Mouse (Mus musculus): Measurements from ENCODE around the gene Miox.

Gene Miox

DNA sequence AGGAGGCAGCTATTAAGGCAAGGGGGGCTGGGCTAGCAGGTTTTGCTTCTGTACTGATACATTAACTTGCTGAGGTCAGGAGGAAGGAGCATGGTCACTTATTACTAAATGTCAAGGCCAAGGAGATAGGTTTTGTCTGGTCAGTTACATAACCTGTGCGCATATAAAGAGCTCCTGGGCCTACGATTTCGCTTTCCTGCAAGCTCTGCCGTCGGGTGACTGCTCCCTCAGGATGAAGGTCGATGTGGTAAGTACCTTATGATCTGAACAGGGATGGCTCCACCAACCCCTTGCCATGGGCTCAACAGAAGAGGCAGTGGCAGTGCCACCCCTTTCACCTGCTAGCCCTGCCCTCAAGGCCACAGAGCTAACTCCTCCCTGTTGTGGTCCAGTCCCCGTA, at the start of gene Miox:
Miox (plus strand) TSS at position 128 of the 400 bp plus-strand sequence.
- in situ Hi-C loops (cut with MboI, MseI): no loop called here

DNA sequence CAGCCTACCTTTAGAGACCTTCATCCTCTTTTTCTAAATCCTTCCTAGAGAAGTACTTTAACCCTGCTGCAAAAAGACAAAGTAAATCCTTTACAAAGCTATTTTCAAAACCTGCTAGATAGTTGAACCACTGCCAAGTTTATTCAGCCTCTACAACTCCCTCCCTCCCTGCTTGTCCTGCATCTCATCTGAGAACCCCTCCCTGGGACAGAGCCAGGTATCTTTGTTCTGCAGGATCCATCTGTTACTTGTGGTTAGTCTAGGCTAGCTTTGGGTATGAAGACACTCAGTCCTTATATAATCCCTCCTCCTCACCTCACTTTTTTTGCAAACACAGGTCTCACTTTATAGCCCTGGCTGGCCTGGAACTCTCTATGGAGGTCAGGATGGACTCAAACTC, 49.2 kb upstream of the Miox start:
- in situ Hi-C loops (cut with MboI, MseI): no loop called here

DNA sequence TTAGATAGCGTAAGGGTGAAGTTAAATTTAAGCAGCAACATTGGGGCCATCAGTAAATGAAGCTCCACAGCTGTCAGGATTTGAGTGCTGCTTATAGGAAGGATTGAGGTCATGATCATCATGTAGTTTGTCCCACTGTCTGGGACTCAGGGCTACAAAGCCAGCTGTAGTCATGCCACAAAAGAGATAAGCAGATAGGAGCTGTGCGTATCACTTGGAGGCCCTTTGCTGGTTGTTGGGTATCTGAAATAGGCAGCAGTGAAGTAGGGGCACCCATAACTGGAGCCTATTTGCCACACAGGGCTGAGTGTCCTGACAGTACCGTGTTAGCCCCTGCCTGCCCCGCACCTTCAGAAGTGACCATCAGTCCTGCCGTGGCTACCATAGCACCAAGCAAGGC, 48.7 kb upstream of the Miox start:
- in situ Hi-C loops (cut with MboI, MseI): no loop called here

DNA sequence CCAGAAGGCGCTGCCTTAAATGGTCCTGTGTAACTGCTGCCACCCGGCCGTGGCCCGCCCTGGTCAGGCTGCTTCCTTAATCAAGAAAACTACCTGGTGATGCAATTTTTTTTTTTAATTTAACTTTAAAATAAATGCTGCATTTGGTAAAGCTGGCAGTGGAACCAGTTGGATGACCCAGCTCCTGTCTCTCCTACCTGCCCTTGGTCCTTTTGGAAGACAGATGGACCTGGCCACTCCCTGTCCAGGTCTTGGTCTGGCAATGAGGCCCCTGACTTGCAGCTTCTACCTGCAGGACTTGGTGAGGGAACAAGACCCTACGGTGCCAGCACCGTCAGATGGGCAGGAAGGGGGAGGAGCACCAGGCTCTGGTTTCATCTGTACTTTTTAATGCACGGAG, 48.1 kb upstream of the Miox start:
- in situ Hi-C loops (cut with MboI, MseI): no loop called here

DNA sequence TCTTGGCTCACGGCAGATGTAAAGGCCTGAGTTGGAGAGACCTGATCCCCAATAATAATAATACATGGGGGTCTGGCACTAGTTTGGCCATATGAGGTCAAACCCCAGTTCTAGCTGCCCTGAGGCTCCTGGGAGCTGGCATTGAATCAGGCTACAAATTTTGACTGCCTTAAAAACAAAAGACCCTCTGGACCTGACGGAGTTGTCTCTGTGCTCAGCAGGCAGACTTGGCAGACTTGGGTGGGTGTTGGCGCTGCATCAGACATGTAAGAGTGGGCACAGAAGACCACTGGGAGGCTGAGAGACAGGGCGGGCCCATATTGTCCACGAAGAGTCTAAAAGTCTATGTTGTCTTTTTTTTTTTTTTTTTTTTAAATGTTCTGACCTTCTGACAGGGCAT, 47.6 kb upstream of the Miox start:
- in situ Hi-C loops (cut with MboI, MseI): no loop called here

DNA sequence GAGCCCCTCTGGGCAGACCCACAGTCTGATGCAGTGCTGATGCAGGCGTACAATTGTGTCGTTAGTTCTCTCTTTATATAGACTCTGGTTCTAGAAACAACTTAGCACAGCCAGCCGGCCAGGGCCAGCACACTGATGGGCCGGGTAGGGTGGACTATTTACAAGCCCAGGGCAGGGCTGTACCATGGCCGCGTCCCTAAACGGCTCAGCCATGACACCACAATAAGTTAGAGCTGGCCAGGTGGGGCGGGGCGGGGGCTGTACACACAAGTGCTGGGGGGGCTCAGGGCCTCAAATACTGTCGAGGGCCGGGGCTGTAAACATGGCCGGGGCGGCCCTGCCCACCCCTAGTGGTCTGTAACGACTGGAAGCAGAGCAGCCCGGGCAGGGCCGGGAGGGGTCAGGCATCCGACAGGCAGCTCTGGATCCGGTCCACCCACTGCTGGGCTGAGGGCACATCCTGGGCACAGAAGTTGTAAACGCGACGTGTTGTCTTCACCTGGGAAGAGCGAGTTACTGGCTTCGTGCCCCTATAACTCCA, 45.9 kb upstream of the Miox start:
- in situ Hi-C loops (cut with MboI, MseI): no loop called here

DNA sequence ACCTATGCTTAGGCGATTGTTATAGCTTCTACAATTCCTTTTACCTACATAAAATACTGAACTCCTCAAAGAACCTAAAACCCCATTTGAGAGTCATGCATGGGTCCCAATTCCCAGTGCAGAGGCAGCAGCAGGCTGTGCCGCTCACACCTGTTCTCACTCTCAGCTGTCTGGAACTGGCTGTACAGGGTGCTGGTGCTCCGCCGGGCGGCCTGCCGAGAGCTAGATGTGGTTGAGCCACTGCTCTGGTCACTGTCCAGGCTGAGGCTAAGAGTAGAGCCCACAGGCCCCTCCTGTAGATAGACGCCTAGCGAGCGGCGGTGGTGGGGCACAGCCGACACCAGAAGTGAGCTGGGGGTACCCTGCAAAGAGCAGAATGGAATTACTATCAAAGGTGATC, 44.7 kb upstream of the Miox start:
- in situ Hi-C loops (cut with MboI, MseI): no loop called here

DNA sequence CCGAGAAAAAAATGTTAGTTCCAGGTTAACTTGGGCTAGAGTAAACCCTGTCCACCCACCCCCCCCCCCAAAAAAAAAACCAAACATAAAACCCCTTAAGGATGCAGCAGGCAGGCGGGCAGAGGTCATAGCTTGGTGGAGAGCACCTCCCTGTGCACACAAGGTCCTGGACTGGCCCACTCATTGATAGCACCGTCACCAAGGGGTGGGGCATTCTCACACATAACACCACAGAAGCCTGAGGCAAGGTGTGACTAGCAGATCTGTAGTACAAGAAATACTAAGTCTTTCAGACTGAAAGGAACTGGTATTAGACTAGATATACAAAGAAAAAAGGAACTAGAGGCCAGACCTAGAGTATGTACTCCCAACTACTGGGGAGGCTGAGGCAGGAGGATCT, 42.7 kb upstream of the Miox start:
- in situ Hi-C loops (cut with MboI, MseI): no loop called here

DNA sequence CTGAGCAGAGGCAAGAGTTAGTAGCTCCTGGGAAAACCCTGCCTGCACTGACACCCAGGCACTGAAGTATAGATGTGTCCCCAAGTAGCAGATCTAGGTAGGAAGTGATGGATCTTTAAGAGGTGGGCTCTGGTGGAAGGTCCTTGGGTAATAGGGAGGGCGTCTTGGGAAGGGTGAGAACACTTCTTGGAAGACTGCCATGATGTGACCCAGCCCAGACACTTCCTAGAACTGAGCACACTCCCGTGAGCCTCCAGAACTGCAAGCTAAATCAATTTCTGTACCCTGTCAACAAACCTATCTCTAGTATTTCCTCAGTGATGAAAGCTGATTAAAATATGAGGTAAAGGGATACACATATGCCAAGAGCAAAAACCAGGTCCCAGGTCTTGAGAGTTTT, 41.4 kb upstream of the Miox start:
- in situ Hi-C loops (cut with MboI, MseI): no loop called here

DNA sequence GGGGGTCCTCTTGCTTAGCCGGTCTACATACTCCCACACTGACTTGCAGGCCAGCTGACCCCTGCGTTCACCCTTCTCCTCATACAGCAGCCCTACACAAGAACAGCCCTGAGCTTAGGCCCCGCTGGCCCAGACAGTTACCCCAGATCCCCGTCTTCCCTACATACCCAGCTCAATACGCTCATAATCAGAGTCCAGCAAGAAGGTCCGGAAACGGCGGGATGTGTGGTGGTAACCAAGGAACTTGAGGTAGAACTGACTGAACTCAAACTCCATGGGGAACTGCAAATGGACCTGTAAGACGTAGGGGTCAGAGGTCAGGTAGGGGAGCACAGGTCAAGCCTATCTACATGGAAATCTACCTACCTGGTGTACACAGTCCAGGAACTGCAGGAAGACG, 40.4 kb upstream of the Miox start:
- in situ Hi-C loops (cut with MboI, MseI): no loop called here

DNA sequence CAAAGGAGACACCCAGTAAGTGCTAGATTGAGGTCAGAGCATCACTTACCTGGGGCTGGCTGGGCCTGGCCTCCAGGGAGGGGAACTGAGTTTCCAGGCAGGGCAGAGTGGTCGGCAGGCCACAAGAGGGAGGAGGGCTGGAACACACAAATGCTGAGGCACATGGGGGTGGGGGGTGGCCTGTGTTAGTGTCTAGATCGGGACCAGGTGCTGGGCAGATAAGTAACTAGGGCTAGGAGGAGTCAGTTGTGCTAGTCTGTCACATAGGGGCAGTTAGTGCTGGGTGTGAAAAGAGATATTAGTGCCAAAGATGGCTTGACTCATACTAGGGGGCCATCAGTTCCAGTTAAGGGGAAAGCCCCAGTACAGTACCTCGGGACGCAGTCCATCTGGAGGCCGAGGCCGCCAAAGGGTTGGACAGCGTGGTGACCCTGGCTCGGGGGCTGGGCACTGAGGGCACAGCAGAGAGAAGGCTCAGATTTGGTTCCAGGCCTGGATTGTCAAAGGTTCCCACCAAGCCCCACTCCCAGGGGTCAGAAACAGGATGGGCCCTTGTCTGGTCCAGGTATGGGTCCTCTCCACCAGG, 38.5 kb upstream of the Miox start:
- in situ Hi-C loops (cut with MboI, MseI): no loop called here

DNA sequence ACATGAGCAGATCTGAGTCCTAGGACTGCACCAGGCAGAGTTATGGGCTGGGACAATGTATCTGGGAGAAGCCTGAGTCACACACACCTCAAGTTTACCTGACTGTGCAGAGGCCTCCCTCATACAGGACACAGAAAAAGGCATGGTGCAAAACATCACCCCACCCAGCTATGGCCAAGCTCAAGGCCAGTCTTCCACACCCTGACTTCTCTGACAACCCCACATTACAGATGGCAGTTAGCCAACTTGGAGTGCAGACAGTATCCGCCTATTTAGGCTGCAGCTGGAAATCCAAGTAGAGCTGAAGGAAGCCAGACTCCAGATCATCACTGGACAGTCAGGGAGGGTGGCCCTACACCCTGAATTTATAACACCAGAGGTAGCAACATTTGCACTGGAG, 37.7 kb upstream of the Miox start:
- in situ Hi-C loops (cut with MboI, MseI): no loop called here

DNA sequence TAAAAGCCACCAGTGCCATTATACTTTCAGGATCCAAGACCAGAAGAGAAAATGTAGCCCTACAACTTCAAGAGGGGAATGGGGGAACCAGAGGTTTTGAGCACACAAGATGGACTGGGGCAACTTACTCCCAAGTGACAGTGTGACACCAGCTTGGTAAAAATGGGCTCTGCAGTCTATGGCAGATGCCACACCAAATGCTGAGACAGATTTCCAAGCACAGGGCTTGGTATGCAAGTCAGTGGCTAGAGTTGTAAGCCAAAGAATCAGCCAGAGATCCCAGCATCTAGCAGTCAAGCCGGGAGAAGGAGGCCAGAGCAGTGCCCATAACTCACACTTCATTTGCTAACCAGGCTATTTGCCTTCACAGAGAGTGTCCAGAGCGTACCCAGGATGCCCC, 36.5 kb upstream of the Miox start:
- in situ Hi-C loops (cut with MboI, MseI): no loop called here

DNA sequence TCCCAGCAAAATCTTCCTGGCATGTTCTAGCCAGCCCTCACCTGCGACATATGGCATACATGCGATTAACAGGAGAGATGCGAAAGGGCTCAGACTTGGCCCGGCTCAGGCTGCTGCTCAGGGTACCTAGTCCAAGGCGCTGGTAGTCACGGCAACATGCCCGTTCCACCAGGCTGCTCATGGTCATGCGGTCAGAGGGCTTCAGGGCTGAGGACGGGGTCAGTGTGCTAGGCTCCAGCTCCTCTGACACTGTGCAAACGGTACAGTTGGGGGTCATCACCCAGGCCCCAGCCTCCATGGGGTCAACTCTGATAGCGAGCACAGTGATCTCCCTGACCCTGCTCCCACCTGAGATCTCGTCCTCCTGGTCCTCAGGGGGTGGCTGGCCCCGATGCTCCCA, 34.0 kb upstream of the Miox start:
- in situ Hi-C loops (cut with MboI, MseI): no loop called here

DNA sequence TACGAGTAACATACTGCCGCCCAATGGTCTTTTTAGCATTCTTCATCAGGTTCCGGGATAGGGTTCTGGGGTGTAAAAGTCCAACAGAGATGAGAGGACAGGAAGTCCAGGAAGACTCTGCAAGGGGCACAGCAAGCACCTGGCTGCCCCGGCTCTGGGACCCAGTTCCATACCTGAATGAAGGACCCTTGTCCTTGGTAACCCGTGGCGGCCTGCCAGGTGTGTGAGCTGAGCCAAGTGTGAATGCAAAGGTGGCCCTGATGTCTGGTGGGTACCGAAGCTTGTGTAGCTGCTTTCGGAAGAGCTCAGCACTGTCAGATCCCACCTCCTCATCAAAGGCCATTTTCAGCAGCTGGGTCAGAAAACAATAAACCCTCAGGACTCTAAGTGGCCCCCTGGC, 33.6 kb upstream of the Miox start:
- in situ Hi-C loops (cut with MboI, MseI): no loop called here

DNA sequence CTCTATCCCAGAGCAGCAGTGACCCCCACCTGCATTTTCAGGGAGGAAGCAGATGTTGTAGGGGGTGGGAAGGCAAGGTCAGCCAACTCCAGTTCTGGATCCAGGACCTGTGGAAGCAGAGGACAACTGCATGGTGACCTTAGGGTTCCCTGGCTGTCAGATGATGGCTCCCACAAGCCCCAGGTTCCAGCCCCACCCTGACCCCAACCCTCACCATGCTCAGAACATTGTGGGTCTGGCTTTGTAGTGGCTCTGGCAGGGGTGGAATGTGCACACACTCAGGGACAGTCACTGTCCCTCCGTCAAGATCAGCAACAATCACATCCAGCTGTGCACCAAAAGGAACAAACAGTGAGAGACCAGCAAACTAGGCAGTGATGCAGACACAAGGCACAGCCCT, 28.2 kb upstream of the Miox start:
- in situ Hi-C loops (cut with MboI, MseI): no loop called here

DNA sequence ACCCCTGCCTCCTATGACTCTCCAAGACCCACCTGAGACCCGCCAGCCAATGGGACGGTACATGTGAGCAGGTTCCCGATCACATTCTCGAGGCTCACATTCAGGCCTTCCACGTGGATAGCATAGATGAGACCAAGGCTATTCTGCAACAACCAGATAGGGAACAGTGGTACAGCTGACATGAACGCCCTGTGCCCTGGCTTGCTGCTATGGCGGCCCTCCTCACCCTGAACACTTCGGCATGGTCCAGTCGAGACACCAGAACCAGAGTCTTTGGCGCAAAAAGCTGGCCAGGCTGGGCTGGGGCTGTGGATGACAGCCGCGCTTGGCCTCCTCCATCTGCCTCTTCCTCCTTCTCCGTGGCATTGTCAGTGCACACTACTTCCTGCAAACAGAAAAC, 26.7 kb upstream of the Miox start:
- in situ Hi-C loops (cut with MboI, MseI): no loop called here

DNA sequence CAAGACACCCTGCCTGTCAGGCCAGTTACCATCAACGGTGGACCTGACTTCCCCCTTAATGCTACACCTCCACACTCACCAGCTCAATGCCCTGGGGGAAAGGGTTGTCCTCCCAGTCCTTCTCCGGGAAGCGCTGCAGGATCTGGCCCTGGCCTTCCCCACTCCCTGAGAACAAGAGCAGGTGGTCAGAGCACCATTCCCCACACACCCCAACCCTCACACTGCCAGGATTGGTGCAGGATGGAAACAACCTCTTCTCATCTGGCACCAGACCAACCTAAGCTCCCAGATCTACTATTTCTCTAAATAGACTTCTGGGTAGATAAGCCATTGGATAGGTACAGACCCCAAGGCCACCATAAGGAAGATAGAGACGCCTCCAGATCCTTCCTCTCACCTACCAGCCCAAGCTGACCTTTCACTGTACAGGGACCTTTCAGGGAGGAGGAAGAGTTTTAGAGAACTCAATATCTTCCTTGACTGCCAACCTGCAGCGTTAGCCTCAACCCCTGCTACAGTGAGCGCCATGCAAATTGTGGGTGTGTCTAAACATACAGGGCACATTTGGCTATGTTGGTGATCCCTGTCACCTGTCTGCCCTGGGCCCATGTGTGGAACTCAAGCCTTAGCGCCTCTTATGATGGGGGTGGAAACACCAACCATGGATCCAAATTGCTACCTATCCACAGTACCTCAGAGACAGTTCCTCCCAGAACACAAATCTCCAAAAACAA, 25.6 kb upstream of the Miox start:
- in situ Hi-C loops (cut with MboI, MseI): no loop called here

DNA sequence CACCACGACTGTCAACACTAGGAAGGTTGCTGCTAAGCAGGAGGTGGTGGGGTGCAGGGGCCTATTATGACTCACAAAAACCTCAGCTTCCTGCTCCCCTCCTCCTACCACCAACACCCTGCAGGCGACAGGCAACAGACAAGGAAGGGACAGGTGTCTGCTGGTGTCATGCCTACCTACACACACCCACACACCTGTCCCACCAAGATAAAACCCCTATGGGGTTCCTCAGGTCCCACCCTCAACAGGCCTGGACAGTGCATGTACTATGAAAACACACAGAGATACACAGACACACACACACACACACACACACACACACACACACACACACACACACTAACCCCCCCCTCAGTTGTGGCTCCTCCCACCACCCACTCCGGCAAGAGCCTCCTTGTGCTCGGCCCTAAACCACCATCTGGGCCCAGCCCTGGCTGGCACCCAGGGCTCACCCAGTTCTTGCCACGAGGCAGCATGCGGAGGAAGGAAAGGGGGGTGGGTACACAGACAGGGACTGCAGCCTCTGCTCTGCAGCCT, 24.2 kb upstream of the Miox start:
- in situ Hi-C loops (cut with MboI, MseI): no loop called here

DNA sequence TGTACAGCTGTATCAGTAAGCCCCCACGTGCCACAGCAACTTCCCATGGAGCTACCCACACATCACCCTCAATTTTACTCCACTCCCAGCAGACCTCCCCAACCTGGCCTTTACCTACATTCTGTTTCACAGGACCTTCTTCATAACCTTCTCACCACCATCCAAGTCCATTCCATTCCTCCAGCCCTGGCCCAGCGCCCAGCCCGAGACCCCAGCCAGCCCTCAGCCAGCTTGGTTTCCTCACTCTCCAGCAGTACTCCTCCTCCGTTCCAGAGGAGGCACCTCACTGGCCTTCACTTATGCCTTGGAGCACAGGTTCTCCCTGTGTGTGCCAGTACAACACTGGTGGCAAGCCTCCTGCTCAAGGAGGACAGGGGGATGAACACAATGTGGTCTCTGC, 20.8 kb upstream of the Miox start:
- in situ Hi-C loops (cut with MboI, MseI): no loop called here

DNA sequence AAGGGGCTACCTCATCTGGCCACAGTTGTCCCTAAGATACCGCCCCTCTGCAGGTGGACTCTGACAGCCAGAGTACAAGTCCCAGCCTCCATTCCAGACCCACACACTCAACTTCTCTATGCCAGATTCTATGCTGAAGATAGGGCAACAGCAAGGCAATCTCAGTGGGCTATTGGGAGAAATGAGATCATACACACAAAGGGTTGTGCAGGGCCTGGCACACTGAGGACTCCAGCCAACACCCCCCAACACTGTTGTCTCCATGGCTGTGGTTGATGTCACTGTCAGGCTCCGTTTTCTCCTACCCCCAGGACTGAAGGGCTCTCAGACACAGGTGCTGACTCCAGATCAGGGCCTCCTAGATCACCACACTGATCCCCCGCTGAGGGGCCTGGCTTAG, 20.1 kb upstream of the Miox start:
- in situ Hi-C loops (cut with MboI, MseI): no loop called here

DNA sequence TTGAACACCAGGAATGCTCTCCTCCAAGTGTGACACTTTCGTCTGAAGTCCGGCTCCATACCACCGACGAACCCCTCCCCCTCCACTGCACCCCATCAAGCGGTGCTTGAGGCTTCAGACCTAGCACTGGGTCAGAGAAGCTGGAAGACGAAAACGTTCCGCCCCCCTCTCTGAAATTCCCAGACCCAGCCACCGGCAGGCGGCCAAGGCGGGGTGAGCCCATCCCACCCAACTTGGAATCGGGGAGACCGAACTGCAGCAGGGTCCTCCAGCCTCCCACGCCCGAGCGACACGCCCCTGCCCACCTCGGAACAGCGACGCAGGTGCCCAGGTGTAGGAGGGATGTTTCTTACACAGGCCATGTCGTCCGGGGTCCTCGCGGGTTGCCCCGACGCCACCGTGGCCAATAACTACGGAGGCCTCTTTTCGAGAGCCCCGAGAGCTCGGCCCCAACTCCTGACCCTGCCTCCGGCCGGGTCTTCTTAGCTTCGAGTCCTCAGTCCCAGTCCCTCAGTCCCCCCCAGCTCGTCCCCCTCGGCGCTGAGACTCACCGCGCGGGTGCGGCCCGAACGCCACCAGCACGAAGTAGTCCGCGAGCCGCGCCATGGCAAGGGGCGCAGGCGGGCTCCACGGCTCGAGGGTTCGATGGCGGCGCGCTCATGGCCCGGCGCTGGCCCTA, 19.5 kb upstream of the Miox start:
- in situ Hi-C loops (cut with MboI, MseI): no loop called here
